Mouse (Mus musculus) left cerebral cortex, postnatal 25 days (tissue): ENCODE results near the gene Mpdz. TPM values are rescaled to one million over a fixed set of nuclear protein-coding genes. Genes with fewer than 3 reads are reported as not detected.

Experiments
- DNase-seq, 2 experiments: peaks; one replicate each; pipeline ENCODE4 v3.0.0; 2022; ENCODE audit warnings: low spot score in 2 of 2, mixed read lengths in 1 of 2
- intact Hi-C: fragments of 180-260 bp; cut with DNase I; formaldehyde crosslinking; loops from one replicate; pipeline ENCODE4 v1.15.1; 2025
- total RNA-seq, 2 experiments: library from RNA; stranded (reverse); gene quantifications; 2 replicates each; pipeline ENCODE4 v1.2.3; 2021

Gene Mpdz
- total RNA-seq: 10 to 100 TPM; 54.9 to 56.1 TPM

DNA sequence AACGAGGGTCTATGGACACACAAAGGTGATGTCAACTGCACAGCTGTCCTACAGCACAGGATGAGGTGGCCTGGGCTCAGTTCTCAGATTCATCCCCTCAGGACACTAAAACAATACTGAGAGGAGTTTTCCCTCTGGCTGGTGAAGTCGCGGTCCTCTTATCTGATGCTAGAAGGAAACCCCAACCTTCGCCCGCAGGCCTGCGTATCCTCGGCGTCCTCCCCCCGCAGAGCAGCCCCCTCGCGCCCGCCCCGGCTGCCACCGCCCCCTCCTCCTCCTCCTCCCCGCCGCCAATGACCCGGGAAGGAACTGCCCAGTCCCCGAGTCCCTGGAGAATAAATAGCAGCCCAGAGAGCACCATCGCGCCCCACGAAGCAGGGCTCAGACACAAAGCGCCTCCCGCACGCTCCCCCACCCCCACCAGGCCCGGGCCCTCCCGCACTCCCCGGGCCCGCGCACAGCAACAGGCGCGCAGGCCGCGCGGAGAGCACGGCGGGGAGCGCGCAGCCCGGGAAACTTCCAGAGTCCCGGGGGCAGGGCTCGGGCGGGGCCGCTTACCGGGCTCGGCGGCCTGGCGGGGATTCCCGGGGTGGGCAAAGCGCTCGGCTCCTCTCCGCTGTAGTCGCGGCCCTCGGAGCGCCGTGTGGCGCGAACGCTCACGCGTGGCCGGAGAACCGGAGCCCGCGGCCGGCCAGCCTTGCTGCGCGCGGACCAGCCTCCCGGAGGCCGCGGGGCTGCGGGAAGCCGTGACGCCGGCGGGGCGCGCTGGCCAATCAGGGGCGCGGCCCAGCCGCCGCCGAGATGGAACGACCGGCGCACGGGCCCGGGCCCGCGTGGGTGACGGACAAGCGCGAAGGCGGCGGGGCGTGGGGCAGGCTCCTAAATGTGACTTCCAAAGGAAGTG lies at the start of gene Mpdz:
TSS of gene Mpdz (minus strand) at position 738 of the 904 bp plus-strand sequence.
- intact Hi-C loops: no loop called here
- peak; percentile 58 to 72 for DNase-seq

DNA sequence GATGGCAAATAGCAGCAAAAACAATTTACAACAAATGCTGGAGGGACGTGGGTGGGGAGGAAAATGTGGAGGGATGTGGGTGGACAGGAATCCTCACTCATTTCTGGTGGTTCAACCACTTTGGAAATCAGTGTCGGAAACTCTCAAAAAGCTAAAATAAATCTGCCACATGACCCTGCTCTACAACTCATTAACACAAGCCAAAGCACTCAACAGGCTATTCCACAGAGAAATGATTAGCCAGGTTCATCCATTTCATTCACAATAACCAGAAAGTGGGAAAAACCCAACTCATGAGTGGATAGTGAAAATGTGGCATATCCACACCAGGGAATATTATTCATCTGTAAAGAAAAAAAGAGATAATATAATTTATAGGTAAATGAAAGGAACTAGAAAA lies 47.9 kb upstream of the Mpdz start:
- intact Hi-C loops: no loop called here
- DNase-seq: no peak

DNA sequence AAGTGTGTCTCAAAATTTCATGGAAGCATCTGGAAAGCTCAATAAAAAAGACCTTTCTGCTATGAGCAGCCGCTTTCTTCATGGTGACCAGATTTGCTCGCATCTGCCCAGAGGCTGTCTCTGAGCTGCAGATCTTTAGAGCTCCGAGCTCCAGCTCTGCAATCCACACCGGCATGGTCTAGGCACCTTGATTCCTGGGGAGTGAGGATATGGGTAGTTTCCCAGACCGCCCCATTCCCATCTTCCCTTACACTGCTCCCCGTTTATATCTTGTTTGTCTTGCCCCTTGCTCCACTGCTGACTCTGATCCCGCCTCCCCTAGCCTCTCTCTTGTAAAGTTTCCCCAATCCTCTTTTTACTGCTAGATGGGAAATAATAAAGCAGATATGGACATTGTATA lies 42.0 kb upstream of the Mpdz start:
- intact Hi-C loops: loop anchor here (10.0 kb wide), 1 partner anchor 310 kb away; no protein-coding TSS in a partner anchor

DNA sequence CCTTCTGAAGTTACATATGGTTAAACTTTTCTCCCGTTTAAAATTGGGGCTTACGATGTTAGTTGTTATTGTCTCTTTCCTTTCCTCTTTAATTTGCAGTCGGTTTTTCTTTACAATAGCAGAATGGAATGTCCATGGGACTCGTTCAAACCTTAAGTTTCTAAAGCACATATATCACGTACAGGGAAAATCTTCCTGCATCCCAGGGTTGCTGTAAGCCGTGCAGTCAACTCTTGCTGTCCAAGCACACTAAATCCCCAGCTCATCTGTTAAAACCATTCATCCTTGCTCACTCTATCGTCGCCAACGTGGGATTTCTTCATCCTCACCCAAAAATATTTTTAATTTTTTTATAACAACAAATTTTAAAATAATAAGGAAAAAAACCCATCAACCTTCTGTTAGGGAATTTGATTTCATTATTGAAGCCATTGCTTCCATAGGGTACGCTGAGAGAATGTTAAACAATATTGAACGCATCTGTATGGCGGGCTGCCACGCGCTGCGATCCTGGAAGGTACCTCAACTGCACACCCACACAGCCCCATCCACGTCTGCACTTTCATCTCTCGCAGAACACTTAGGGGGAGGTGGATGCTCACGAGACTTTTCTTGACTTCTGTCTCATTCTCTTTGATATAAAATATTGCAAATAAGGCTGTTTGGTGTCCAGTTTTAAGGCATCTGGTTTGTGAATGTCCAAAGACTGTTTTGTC lies 41.4 kb upstream of the Mpdz start:
- intact Hi-C loops: loop anchor here (10.0 kb wide), 1 partner anchor 309 kb away; no protein-coding TSS in a partner anchor
- peak in 1 of 2 experiments; percentile 6 for DNase-seq

More for the DNA sequence above, 42.0 kb upstream of the Mpdz start:
- no peak for DNase-seq

DNA sequence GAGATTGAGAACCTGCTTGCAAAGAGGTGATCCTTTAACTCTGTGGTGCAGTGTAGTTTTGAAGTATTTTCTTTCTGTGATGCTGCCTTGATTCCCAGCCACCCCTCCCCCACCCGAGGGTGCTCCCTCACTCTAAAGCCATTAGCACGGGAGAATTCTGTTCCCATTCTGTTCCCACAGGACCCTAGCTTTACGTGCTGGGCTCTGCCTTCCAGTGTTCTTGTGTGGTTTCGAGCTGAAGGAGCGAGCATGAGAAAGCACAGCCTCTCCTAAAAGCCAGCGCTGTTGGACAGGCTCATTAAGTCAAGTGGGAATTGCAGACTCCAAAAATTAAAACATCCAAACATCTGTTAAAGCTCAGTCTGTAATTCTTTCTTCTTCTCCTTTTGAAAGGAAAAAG lies 40.5 kb upstream of the Mpdz start:
- intact Hi-C loops: loop anchor here (10.0 kb wide), 1 partner anchor 308 kb away; no protein-coding TSS in a partner anchor
- DNase-seq: no peak

DNA sequence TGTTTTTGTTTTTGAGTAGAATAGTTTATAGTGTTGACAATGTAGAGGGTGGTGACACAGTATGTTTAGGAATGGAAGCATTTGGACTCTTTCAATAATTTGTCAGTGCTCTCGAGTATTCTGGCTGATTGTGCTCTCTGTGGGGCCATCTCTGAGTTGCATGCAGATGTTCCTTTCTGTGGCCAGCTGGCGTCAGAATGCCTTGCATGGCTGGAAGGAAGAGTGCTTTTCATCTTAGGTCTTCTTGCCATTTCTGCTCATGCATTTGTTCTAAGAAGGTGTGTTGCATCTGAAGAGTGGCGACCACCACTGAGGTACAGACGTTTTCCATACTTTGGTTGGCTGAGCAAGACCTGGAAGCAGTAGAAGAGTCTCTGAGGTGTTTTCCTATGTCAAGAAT lies 24.2 kb upstream of the Mpdz start:
- DNase-seq: no peak
- intact Hi-C loops: no loop called here

DNA sequence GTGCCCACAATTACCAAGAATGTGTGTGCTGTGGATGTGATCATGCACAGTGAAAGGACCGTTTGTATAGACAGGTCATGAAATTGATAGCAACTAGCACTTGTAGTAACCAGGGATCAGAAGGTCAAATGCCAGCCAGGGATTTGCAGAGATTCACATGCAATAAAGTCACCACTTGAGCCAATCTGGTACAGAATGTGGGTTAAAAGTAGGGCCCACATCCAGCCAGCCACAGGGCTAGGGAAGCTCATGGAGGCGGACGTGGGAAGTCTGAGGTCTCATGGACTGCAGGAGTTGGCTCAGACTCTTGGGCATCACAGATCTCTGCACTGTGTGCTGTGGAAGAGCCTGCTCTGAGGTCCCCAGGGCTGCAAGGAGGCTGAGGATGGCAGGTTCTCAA lies 22.6 kb upstream of the Mpdz start:
- no peak for DNase-seq
- intact Hi-C loops: no loop called here

DNA sequence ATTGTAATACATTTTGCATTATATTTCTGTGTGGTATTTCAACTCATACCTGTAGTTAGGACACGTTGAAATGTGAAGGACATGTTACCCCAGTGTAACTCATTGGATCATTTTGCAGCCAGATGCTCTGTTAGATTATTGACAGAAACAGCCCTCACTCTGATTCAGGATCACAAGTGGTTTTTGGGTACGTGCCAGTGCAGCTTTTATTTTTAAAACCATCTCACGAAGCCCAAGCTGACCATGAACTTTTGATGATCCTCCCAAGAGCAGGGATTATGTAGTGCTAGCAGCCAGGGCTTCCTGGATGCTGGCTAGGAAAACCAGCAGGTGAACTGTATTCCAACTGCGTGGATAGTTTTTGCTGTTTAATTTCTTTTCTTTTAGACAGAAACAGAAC lies 19.6 kb upstream of the Mpdz start:
- no peak for DNase-seq
- intact Hi-C loops: no loop called here

DNA sequence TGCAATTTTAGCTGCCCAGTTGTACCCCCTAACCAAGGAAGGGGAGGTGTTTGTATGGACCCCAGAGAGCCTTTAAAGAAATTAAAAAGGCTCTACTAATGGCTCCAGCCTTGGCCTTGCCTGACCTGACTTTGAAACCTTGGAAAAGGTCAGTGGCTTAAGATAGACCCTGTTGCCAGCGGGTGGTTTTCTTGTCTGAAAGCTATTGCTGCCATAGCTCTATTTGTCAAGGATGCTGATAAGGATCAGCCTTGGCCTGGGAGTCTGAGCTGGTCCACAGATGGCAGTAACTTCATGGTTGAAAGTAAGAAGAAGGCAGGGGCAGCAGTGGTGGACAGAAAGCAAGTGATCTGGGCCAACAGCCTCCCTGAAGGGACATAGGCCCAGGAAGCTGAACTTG lies 16.3 kb upstream of the Mpdz start:
- DNase-seq: no peak
- intact Hi-C loops: no loop called here

DNA sequence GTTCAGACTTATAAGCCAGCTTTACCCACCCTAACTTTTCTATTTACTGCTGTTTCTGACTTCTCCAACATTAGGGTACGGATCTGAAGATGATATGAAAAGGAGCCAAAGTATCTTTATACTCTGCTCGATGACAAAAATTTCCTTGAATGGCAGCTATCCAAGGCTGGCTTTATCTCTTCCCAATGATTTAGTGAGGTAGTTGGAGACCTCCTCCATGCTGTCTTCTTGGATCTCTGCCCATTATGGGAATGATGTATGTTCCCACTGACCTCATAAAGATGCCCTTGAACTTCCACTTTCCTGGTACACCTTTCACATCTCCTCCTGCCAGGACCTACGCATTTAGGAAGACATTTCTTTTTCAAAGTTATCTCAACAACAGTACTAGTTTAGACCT lies 11.2 kb upstream of the Mpdz start:
- no peak for DNase-seq
- intact Hi-C loops: no loop called here

DNA sequence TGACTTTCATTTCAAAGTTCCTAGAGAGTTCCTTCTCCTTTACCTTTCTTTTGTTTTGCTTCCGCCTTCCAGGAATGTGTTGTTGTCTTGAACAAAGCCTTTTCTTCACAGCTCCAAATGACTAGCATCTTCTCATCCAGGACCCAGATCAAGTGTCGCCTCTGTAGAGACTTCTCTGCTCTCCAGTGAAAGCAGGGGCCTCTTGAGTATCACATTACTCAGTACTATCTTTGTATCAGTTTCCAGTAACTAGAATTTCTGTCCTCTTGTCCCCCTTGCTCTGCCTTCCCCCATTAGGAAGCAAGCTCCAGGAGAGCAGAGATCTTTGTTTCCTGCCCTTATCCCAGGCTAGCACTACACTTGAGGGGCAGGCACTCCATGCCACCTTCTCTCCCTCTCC lies 9.6 kb upstream of the Mpdz start:
- no peak for DNase-seq
- intact Hi-C loops: no loop called here

DNA sequence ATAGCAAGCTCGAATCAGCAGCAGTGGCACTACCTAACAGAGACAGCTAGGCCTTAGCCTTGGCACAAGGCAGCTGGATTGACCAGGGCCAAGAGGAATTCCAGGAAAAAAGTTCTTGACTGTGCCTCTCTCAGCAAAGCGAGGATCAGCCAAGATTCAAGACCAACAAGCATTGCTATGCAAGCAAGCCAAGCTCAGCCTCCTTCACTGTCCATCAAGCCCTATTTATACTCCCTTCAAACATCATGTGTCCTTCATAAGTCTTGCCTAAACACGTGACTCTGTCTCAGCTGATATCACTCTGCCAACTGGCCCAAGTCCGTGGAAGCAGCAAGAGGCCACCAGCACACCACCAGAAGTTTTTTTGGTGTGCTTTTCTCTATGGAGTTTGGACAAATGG lies 6.8 kb upstream of the Mpdz start:
- intact Hi-C loops: no loop called here
- no peak for DNase-seq

DNA sequence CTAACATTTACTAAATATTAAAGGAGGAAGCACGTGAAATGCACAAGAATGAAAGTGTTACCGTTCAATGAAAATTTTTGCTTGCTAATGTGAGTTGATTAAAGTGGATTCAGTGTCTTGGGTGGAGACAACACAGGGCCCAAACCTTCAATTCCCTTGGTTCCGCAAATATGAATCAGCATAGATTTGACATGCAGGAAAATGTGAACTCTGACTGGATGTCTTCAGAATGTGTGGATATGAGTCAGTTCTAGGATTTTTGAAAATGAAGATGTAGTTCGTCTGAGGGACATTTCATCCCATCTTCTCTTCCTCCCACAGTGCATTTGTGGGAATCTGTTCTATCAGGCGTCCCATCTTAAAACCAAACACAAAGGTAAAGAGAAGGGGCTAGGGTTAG lies 951 bp upstream of the Mpdz start:
- intact Hi-C loops: no loop called here
- DNase-seq: no peak

DNA sequence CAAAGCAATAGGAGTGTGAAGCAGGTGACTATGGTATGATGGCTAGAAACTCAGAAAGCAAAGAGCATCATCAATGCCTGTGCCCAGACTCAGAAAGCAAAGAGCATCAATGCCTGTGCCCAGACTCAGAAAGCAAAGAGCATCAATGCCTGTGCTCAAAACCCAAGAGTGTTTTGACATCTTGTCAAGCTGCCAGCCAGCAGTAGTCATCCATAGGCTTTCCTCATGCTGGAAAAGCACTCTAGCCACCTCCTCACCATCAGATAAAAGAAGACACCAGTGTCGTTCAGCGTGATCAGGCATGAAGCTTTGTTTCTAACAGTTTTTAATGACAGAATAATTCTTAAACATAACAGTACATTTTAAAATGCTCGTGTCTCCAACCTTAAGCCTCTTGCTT lies 8.7 kb downstream of the Mpdz start:
- DNase-seq: no peak
- intact Hi-C loops: no loop called here

DNA sequence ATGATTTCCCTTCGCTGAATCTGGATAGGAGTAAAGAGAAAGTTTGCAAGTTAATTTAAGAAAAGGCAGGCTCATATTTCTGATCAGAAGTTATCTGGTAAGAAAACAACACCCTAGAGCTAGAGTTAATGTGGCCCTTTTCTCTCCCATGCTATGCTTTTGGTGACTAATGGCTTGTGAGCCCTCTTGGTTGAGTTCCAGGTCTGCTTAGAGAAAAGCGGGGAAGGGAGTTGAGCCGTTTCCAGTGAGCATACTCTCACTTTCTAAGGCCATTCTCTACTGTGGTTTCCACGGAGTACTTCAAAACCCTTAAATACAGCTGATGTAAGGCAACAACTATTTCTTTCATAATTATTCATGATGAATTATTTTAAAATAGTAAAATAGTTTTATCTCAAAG lies 11.8 kb downstream of the Mpdz start:
- DNase-seq: no peak
- intact Hi-C loops: no loop called here

DNA sequence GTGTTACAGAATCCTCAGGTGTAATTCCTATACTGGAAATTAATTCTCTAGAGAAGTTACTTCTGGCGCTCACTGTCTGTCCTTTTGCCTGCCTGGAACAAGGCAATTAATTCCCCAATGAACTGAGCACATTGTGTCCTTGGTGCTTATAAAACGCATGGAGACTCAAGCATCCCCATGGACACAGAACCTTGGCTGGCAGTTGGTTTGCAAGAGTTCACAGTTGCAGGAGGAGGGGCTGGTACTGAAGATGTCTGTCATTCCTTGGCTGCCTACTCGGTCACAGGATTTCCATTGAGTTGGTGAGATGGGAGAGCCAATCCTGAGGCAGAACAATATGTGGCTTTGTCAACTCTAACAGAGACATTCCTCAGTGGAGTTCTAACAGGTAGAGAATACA lies 12.5 kb downstream of the Mpdz start:
- intact Hi-C loops: no loop called here
- DNase-seq: no peak

DNA sequence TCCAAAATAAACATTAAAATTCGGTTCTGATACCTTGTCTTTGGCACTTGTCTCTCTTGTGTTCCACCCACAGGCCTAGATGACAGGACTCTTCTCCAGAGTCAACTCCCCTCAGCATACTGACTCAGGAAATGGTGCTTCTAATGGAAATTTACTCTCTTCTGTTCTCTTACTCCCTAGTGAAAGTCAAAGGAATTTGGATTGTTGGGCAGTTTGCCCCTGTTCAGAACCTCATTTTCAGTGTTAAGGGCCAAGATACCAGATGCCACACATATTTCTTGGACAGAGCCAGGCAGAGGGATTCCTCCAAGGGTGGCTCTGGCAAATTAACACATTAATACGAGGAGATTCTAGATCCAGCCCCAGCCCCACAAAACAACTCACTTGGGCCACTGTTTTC lies 12.9 kb downstream of the Mpdz start:
- DNase-seq: no peak
- intact Hi-C loops: no loop called here

DNA sequence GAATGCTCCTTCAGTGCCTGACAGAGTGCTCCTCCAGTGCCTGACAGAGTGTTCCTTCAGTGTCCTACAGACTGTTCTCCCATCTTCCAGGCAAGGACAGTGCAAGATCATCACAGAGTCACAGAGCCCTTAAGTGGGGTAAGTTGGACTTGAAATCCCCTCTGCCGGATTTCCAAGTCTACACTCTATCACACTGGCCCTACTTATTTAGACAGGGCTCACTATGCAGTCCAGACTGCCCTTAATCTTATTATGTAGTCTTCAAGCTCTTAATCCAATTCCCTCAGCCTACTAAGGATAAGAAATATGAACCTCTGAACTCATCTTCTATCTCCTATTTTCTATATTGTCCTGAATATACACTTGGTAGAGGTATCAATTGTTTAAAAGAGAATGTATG lies 19.1 kb downstream of the Mpdz start:
- DNase-seq: no peak
- intact Hi-C loops: no loop called here

DNA sequence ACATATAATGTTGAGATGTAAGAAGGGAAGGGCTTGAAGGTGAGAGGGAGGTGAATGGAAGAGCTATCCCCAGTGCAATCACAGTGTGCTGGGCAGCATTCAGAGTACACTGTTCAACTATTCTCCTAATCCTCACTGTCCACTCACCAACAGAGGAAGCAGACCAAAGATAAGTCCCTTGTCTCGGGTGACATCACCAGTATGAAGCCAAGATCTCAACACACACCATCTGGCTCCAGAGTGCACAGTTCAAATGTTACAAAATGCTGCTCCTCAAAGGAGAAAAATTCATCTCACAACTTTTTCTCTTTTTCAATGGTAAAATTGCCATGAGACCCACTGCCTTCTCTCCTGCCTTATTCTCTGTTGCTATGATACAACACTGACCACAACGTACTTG lies 21.0 kb downstream of the Mpdz start:
- DNase-seq: no peak
- intact Hi-C loops: no loop called here

DNA sequence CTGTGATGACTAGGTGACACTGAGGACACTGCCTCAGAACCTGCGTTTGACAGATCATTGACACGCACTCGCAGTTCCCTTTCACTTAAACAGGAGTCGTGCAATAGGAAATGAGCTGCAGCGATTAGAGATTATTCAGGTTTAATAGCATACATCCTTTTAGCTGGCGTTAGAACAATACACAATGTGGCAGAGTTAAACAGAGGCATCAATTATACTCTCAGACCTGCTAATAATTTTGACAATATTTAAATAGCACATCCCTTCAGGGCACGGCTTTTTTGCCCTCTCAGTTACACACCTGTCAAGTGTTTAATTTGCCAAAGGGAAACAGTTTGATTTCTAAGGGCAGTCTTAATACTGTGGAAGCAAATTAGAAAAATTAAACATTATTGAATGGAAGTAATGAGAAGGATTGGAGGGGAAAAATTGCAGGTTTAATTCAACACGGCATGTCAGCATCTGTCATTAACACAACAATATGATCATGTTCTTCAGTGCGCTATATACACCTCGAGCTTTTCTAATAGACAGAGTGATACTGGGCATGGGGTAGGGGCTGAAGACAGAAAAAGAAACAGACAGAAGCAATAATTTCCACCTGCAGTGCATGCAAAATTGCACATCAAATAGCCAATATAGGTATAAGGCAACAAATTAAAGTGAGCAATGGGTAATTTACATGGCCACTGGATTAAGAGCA lies 27.1 kb downstream of the Mpdz start:
- no peak for DNase-seq
- intact Hi-C loops: no loop called here
